Mouse (Mus musculus): Measurements from ENCODE around the gene Klf12. TPM values are rescaled to one million over a fixed set of nuclear protein-coding genes. Genes with fewer than 3 reads are reported as not detected.
A peak's percentile ranks its signal among the peaks of the same experiment; 100 is the strongest.

Klf12 gene
- total RNA-seq (2021) = 10 to 100 TPM; 19.5 to 19.8 TPM
- long read RNA-seq, experiment 1, partial matches to known transcripts = 1 of 1 reads
- long read RNA-seq, experiment 1, other reads (novel, unspliced or antisense) = 0 of 1 reads
- long read RNA-seq, experiment 2, partial matches to known transcripts = 0 of 1 reads
- long read RNA-seq, experiment 2, other reads (novel, unspliced or antisense) = 1 of 1 reads

GRCm38 (mm10) chr14:100284119-100284860 lies at the start of gene Klf12:
TSS of gene Klf12 (minus strand) at chr14:100284679.
- DNase-seq = peak; percentile 86

DNA sequence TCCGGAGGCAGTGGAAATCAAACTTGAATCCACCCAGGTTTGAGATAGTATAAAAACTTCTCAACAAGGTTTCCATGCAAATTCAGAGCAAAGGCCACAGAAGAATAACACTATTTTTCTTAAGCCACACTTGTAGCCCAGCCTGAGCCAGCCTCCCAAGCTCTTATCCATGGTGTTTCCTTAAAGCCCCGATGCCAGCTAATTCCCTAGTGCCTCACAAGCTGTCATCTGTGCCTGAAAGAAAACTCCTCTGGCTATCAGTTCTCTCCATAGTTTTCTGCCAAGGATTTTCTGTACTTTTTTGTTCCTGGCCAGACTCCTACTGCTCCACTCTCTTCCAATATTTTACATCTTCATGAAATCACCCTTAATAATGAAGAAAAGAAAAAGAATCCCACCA lies 48.9 kb upstream of the Klf12 start:
- DNase-seq = peak; percentile 6

- DNase-seq = no peak
Measured at GRCm38 (mm10) chr14:100328602-100329276, 44.3 kb upstream of the Klf12 start.

- peak; percentile 22 for DNase-seq
Measured at GRCm38 (mm10) chr14:100324303-100324702, 39.8 kb upstream of the Klf12 start.

DNA sequence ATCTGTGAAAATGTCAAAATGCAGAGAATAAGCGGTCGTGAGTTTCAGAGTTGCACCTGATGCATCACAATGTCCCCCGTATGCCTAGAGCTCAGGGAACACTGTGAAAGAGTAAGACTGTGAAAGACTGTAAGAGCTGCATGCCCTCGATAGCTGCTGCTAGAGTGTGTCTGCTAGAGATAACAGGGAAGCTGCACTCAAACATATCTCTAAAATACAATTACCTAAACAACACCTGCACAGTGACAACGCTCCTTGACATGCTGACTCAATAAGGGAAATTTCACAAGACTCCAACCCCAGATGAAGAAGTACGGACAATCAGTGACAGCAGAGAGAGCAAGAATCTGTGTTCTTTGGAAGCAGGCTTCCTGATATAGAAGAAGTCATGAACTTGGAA lies 37.5 kb upstream of the Klf12 start:
- DNase-seq = no peak

- no peak for DNase-seq
Measured at GRCm38 (mm10) chr14:100316780-100317179, 32.3 kb upstream of the Klf12 start.

- no peak for DNase-seq
Measured at GRCm38 (mm10) chr14:100314099-100314498, 29.6 kb upstream of the Klf12 start.

DNA sequence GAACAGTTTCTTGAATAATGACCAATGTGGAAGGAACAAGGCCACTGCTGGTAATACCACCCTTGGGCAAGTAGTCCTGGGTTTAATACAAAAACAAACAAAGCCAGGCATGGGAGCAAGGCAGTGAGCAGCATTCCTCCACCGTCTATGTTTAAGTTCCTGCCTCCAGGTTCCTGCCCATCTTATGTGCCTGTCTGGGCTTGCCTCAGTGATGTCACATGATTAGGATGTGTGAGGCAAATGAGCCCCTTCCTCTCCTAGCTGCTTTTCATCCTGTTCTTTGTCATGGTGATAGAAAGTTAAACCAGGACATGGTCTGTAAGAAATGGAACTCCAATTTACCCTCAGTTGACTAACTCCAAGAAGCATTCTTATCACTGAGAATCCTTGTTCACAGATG lies 16.4 kb upstream of the Klf12 start:
- DNase-seq = no peak

GRCm38 (mm10) chr14:100298892-100299291 lies 14.4 kb upstream of the Klf12 start:
- DNase-seq = no peak

DNA sequence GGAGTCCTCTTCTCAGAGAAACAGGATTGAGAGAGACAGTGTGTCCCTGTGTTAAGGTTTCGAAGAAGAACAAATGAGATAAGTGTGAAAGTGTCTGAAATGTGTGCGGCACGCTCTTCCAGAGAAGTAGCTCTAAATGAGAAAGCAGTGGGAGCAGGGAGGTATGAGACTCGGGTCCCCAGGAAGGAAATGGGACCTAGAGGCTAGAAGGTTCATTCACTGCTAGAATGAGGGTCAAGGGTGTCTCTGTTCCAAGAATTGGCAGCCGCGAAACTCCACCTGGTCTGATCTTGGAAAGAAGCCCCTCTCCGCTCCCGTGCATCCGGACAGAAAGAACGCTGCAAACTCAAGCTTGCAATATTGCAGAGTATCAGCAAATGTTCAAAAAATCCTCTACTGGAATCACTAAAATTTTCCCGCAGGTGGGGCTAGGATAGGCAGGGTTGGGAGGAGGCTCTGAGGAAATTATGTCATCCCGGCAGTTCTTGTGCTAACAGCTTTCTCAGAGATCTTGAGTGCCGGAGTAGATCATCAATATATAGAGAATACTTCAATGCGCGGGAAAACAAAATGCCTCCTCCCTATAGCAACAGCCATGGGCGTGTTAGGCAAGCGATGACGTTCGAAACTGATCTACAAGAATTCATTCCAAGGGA lies 2.2 kb upstream of the Klf12 start:
- DNase-seq = peak; percentile 18

DNA sequence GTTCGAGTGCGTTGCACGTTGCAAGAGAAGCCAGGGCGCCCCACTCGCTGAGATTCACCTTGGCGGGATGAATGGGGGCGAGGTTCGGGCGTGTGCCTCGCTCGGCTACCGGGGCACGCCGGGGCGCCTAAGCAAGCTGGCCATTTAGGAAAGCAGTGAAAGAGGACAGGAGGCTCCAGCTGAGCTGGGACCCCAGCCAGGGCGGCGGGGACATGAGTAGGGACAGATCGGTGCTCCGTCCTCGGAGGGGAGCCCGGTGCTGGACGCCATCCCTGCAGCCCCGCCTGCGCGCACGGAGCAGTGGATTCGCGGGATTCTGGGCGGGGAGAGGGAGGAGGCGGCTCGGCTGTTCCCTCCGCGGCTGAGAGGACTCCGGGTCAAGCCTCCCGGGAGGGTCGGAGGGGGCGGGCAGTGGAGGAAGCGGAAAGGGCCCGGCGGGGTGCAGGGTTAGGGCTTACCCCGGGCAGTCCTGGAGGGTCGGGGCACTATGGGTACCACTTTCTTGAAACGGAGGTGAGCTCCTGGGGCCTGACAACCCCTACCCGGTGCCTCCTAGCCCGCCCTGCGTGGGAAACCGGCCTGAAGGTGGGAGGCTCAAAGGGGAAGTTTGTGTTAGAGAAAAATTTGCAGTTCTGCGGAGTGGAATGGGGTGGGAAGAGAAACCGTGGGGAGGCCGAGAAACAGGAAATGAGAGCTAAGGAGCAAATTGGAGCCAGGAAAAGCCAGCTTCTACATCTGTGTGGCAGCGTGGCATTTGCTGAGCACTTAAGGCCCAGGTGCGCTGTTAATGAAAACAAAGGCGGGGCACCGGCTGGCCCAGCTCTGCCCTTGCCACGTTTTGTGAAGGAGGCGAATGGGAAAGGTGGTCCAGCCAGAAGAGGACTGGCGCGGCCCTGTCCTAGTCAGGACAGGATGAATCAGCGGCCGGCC lies 1.4 kb upstream of the Klf12 start:
- peak; percentile 86 for DNase-seq

- DNase-seq = peak; percentile 81
Measured at GRCm38 (mm10) chr14:100284861-100285655, 579 bp upstream of the Klf12 start.

DNA sequence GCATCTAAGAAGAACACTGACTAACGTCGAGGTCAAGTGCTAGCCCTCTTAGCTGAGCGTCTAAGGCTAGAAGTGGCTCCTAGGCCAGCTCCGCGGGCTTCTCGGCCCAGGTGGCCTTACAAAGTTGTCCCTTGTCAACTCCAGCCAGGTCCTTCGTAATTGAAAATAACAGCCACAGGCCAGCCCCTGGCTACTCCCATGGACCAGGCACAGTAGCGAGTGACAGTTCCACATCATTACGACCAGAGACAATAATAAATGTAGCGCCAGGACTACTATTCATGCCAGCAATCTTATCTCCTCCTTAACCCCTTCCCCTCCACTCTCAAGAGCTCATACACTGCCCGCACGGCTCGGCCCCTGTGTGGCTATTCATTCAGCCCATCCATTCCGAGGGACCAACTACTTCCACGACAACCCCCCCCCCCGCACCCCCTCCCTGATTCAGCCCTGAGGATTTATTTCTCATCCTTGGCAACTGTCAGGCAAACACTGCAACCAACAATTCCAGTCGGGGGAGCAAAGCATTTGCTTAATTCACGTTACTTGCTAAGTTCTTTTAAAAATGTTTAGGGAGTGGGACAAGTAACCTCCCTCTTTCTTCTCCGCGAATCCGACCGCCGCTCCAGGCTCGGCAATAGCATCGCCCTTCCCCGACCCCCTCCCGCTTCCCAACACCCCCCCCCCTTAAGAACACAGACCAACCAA lies 914 bp downstream of the Klf12 start:
- DNase-seq = peak; percentile 56

- no peak for DNase-seq
Measured at GRCm38 (mm10) chr14:100282651-100283050, 1.8 kb downstream of the Klf12 start.

GRCm38 (mm10) chr14:100281734-100282133 lies 2.7 kb downstream of the Klf12 start:
- peak; percentile 33 for DNase-seq

- DNase-seq = no peak
Measured at GRCm38 (mm10) chr14:100274179-100274578, 10.3 kb downstream of the Klf12 start.

DNA sequence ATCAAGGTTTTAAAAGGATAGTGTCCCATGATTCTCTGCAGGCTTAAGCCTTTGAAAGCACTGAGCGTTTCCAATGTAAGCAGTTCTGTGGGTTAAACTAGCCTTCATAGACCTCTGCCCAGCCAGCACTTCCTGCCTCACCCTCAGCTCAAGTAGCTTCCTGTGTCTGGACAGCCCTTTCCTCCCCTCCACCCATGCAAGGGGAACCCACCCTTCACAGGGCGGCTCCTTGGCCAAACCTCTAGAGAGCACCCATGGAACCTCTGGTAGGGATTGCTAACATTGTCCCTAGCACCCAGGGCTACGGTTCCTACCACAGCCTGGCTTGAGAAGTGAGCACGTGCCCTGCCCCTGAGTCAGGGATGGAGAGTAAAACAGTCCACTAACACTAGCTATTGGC lies 23.9 kb downstream of the Klf12 start:
- DNase-seq = no peak

GRCm38 (mm10) chr14:100243046-100243445 lies 41.4 kb downstream of the Klf12 start:
- DNase-seq = no peak

DNA sequence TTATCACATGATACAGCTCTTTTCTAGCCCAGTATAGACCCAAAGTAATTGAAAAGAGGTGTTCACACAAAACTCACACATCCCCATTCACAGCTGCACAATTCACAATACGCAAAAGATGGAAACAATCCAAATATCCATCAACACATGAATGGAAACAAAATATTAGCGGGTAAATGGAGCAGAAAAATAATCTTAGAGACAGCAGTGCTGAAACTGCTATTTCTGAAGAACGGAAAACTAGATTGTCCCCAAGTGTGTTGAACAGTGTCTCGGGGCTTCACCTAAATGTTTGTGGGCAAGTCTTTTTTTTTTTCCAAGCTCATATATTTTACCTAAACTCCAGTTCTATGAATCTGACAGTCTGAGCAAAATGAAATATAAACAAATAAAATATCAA lies 44.6 kb downstream of the Klf12 start:
- DNase-seq = no peak

DNA sequence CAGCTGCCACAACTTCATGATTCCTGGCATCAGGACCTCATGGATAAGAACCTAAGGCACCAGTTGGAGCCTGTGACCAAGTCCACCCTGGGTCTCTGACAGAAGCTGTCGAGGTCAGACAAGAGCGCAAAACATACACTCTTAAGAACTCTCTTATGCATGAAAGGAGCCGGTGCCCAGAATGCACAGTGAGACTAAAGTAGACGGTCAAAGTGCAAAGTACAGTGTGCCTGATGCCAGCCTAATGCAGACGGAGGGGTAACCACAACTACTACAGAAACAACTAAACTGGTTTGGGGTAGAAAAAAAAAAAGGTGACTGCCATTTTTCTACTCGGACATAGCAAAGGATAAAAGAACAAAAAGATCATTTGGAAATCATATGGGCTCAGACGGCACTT lies 47.7 kb downstream of the Klf12 start:
- no peak for DNase-seq
